Mouse (Mus musculus): ENCODE measurements around the gene Tob2.
A peak's percentile ranks its signal among the peaks of the same experiment; 100 is the strongest.

The Tob2 gene

DNA sequence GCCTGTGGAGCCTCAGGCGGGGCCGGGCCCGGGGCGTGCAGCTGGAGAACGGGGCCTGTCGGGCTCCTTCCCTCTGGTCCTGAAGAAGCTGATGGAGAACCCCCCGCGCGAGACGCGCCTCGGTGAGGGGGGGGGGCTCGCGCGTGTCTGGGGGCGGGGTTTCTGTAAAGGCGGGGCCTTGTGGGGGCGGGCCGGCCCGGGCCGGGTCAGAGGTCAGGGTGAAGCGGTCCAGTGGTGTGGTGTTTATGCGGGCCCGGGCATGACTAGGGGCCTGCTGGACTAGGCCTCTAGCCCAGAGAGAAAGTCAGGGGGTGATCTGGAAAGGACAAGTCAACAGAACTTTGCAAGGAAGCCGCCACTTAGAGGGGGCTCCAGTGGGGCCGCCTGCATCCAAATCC is 47.0 kb downstream of the Tob2 start:
- DNase-seq (ENCODE audit: low spot score) = no peak

DNA sequence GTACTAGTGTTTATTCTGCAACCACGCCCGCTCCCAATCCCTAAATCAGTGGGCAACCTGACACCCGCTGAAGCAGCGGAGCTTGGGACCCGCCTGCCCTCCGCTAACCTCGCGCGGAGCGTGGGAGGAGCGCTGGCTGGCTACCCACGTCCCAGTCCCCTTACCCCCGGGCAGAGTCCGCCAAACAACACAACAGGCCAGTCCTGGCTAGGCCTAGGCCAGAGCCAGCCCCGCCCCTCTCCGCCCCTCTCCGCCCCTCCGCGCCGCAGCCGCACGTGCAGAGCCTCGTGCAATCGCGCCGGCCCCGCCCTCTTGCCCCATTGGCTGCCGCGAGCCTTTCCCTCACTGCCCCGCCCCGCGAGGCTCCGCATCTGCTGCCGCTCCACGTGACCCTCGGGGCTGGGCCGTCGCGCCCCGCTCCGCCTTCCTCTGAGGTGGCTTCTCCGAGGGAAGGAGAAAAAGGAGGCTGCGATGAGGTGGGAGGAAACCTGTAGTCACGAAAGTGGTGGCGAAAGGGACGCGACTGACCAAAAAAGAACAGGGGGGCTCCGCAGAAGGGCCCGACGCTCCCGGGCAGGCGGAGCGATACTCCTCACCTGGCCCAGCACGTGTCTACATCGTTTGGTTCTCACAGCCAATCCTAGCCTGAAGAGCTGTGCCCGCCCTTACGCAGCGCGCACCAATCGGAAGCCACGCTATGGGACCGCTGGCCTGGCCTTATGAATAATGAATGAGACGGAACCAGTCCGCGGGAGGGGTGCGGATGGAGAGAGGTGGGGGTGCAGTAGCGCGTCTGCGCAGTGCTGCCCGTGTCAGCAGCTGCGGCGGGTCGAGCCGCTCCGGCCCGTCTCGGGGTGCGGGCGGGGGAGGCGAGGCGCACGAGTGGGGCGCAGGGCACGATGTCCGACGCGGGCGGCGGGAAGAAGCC is 47.7 kb downstream of the Tob2 start:
- peak; percentile 98 for DNase-seq (ENCODE audit: low spot score)

DNA sequence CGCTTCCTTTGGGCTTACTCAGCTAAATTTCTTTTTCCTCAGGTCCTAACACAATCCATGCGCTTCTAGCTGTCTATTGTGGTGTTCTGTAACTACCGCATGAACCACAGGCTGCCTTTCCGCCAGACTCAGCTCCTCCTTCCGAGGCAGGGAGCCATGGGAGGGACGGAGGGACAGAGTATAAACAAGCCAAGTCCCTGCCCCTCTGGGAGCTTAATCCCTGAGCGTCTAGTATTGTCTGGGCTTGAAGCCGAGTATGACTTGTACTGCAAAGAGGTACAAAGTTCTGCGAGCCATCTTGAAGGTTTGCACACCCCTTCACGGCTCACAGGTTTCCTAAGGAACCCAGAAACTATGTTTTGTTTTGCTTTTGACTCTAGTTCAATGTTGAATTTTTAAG is 48.4 kb downstream of the Tob2 start:
- DNase-seq (ENCODE audit: low spot score) = peak; percentile 90

DNA sequence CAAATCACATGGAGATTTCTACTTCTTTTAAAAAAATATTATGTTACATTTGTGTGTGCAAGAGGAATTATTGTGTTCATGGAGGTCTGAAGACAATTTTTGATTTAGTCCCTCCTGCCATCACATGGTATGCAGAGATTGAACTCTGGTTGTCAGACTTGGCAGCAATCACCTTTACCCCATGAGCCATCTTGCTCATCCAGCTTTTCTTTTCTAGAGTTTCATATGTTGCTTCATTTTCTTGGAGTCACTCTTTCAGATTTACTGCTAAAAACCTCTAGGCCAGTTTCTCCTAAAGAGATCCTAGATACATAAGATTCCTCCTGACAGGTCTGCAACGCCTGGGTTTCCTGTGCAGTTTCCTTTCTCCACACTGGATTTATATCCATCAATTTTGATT is 49.0 kb downstream of the Tob2 start:
- DNase-seq (ENCODE audit: low spot score) = no peak

DNA sequence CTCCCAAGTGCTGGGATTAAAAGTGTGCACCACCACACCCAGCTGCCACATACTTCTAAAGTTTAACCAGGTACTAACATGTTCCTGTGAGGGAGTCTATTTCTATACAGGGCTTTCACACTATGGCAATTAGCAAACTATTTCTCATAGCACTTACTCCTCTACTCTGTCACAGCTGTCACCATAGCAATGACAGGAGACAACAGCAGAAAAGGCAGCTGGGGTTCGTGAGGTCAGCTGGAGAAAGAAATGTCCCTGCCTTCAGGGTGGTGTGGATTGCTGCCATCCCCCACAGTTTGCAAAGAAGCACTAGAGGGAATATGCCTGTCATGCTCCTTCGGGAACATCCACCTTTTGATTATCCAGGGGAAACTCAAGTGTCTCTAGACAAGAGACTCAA is 49.8 kb downstream of the Tob2 start:
- DNase-seq (ENCODE audit: low spot score) = no peak

DNA sequence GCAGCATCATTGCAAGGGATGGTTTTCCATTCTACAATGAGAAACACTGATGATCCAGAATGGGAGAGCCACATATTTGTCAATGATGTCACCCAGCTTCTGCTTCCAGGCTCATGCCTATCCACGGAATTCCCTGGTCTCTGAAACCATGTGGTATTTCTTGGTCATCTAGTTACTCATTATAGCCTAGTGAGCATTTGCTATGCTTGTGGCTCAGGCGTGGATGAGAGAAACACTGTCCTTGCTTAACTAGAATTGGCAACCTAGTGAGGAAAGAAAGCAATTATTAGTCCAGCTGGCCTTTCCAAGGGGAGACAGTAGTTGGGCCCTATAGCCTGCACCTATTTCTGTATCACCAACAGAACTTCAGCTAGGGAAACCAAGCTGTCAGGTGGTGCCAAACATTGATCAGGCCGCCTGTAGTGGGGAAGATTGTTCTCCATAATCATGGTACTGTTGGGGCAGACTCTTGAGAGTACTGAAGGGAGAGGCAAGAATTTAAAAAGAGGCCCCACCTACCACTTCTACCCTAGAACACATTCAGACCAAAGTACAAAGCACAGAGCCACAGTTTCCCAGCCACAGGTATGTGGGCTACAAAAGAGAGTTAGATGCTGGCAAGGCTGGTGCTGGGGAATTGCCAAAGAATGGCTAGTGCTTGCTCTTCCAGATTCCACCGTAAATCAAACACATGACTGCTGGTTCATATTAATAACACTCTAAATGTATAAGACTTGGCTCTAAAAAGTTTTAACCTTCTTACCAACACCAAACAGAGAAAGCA is 51.8 kb downstream of the Tob2 start:
- DNase-seq (ENCODE audit: low spot score) = no peak

DNA sequence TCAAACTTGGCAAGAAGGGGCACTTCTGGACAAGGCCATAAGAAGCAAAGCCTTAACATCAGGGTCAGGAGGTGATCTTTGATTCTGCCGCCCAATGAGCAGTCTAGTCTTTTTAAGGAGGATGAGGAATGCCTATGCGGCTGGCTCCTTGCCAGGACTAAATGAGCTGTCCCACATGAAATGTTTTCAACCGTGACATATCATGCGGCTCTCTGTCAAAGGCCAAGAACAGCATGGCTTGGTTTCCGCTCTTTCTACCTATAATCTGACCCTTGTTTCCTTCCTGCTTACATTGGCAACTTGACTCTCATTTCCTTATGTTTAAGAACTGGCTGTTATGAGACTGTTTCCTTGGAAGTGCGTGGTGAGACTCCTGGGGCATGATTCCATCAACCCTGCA is 53.0 kb downstream of the Tob2 start:
- DNase-seq (ENCODE audit: low spot score) = no peak

DNA sequence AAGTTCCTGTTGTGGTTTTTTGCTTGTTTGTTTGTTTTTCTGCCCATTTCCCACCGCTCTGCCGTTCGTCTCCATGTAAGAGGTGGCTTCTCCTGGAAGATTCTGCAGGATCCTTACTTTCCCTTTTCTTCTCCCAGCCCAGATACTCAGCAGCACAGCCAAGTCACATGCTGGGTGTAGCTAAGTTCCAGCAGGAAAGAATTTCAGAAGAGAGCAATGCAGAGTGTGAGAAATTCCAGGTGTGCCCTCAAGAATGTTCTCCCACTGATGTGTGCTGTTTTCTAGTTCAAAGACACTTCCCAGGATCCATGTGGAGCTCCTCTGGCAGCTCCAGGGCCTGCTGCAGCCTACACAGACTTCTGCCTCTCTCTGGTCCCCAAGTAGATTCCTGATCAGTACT is 53.7 kb downstream of the Tob2 start:
- DNase-seq (ENCODE audit: low spot score) = no peak

DNA sequence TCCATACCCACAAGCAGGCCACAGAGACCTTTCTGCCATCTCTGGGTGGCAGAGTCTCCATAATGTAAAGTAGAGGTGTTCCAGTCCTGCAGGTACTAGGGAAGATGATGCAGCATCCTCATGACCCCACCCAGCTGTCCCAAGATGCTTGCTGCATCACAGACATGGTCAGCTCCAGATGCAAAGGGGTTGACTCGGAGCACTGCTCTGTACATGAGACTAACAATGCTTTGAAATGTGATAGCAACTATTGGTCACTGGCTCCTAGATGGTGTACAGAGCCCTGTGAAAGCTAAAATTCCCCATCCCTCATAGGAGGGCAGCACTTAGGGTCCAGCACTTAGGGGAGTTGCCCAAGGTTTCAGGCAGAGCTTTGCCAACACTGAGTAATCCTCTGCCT is 54.4 kb downstream of the Tob2 start:
- no peak for DNase-seq (ENCODE audit: low spot score)

DNA sequence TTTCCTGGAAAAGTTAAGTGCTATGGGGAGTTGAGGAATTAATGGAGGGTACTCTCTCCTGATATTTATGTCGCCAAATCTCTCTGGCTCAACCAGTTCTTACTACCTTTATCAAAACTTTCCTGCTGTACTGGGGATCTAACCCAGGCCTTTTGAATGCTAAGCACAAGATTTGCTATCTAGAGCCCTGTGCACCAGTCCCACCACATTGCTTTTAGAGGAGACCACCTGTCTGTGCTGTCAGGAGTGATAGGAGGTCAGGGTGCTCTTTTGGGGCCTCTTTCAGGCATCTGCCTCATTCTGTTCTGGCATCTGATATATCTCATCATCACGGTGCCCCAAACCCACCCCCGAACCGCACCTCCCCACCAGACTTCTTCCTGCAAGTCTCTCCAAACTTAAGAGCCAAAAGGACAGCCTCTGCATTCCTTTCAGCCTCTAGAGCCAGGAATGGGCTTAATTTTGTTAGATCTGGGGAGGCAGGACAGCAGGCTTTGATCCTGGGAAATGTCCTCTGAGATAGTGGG is 55.1 kb downstream of the Tob2 start:
- no peak for DNase-seq (ENCODE audit: low spot score)

DNA sequence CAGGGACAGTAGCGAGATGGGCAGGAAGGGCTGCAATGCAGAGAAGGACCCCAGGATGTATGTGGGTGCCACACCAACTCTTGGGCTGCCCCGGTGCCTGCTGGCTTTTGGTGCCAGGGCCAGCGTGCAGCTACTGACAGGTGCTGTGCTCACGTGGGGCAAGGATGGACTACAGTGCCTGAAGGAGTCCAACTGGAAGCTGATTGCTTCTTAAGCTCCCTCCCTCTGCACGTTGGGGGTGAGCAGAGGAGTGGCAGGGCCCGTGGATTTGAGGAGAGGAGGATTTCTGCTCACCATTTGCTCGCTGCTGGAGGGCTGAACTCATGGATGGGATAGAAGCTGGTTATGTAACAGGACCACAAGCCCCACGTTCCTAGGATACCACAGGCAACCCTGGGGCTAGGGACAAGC is 55.6 kb downstream of the Tob2 start:
- DNase-seq (ENCODE audit: low spot score) = no peak

DNA sequence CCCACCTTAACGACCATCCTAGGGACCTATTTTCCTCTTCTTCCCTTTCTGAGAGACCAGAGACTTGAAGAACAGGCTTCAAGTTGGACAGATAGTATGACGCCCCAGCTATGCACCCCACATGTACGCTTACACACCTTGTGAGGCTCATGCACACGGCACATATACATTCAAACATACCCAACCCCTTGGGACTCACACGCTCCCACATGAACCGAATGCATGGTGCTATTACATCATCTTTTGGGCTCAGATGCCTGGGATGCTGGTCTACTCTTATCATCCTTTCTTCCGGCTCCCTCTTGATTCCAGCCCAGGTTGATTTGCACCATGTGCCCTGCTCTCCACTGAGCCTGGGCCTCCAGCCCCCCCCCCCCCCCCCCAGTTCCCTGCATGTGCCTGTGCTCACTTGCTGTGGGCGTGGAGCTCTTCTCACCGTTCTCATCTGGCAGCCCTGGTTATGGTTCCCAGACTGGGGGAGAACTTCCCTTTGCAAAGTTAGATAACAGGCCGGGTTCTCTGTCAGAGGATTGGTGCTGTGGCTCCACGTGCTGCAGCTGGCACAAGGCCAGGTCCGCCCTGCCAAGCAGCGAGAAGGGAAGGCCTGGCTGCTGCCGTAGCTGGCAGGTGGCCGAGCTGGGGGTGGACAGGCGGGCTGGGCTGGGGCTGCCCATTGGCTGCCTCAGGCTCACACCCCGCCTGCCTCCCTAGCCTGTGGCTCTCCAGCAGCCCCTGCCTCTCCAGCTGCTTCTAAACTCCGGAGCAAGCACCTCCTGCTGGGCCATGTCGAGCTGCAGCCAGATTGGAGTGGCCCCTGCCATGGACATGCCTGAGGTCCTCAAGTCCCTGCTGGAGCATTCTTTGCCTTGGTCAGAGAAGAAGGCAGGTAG is 56.4 kb downstream of the Tob2 start, which contains the start of gene Tef:
Tef (plus strand) TSS at position 421 of the 890 bp plus-strand sequence.
- DNase-seq (ENCODE audit: low spot score) = peak; percentile 100

DNA sequence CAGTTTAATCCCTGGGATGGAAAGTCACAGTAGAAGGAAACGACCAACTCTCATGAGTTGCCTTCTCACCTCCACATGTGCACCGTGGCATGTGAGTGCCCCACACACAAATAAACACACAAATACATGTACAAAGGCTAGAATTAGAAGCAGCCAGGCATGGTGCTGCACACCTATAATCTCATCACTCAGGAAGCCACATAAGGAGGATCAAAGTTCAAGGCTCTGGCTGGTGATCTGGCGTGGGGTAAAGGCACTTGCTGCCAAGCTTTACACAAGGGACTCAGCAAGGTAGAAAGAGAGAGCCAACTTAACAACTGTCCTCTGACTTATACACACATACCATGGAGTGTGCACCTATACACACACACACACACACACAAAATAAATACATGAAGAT is 58.2 kb downstream of the Tob2 start:
- no peak for DNase-seq (ENCODE audit: low spot score)

DNA sequence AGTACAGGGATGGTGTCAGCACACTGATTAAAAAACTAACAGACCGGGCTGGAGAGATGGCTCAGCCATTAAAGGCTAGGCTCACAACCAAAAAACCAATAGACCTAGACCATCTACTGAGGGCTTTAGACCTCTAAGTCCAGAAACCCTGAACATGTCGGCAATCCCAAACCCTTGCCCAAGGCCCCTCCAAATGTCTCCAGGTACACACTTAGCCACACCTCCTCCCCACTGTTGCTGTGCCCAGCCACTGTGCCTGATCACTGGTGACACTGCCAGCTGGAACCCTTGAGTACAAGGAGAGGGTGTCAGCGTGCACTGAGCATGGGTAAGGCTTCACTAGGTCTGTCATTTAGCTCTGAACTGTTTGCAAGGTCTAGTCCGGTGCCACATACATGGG is 60.2 kb downstream of the Tob2 start:
- DNase-seq (ENCODE audit: low spot score) = no peak
